Mouse (Mus musculus) hindbrain, embryonic 13.5 days (tissue): ENCODE results near the gene Vmo1. TPM values are rescaled to one million over a fixed set of nuclear protein-coding genes. Genes with fewer than 3 reads are reported as not detected.
"Not testable (repeated sequence)": the region's sequence is repeated elsewhere in the genome, so short reads cannot be mapped to it uniquely, and the experiment has no call there.

ENCODE experiments used
- ATAC-seq: fragments of 200-750 bp; cut with Nextera tagmentation; 2 replicates; pipeline ENCODE4 v1.8.0; 2017; ENCODE audit warnings: moderate TSS enrichment; ENCODE audit not compliant: low FRiP score
- H3K27ac ChIP-seq: fragments of 300-500 bp; sonication (generic); 2 replicates; pipeline ENCODE4 v1.5.1; 2015; ENCODE audit warnings: inconsistent platforms, mild to moderate bottlenecking, moderate library complexity
- H3K27me3 ChIP-seq: fragments of 300-500 bp; sonication (generic); 2 replicates; pipeline ENCODE4 v1.6.1; 2015; ENCODE audit warnings: mild to moderate bottlenecking, inconsistent platforms
- H3K36me3 ChIP-seq: fragments of 300-500 bp; sonication (generic); 2 replicates; pipeline ENCODE4 v1.6.1; 2015; ENCODE audit warnings: mild to moderate bottlenecking, inconsistent platforms
- H3K4me1 ChIP-seq: fragments of 300-500 bp; sonication (generic); replicated peaks from 2 replicates; pipeline ENCODE4 v1.6.1; 2015; ENCODE audit warnings: inconsistent platforms
- H3K4me2 ChIP-seq: fragments of 300-500 bp; sonication (generic); 2 replicates; pipeline ENCODE4 v1.6.1; 2015; ENCODE audit warnings: inconsistent platforms, mild to moderate bottlenecking, moderate library complexity
- H3K4me3 ChIP-seq: fragments of 300-500 bp; sonication (generic); 2 replicates; pipeline ENCODE4 v1.5.1; 2015; ENCODE audit warnings: mild to moderate bottlenecking, inconsistent platforms
- H3K9ac ChIP-seq: fragments of 300-500 bp; sonication (generic); 2 replicates; pipeline ENCODE4 v1.6.1; 2015; ENCODE audit warnings: mild to moderate bottlenecking, inconsistent platforms
- H3K9me3 ChIP-seq: fragments of 300-500 bp; sonication (generic); 2 replicates; pipeline ENCODE4 v1.6.1; 2016; ENCODE audit warnings: inconsistent platforms
- WGBS: fragments of 180-500 bp; shearing (Covaris S2); methylation state at CpG from one replicate; pipeline ENCODE4 v1.1.7; 2015; 5-methylcytosine and 5-hydroxymethylcytosine counted together
- polyA plus RNA-seq: library from polyadenylated mRNA; unstranded; fragments of >200 nt; fragmentation: Nextera tagmentation; extraction: Ambion mirVana; gene quantifications from 2 replicates; pipeline ENCODE4 v1.2.1, GENCODE M21; 2015

The Vmo1 gene
- polyA plus RNA-seq, 1 experiment from 2014 or later = not detected

GRCm38 (mm10) chr11:70539877-70540587 lies 25.6 kb upstream of the Vmo1 start, which contains the start of gene Pld2:
Pld2 (plus strand) TSS chr11:70540064.
- peak; percentile 92 for ATAC-seq
- peaks cover 11% of the 10 kb centered on the region for H3K4me1 ChIP-seq
- under 1% methylated on average over 55 of the region's 65 CpGs for WGBS
- H3K27me3 ChIP-seq = peaks cover 34% of the 10 kb centered on the region
- H3K9ac ChIP-seq = peak within 1 kb of the TSS; percentile 75
- H3K36me3 ChIP-seq = no peaks in the 10 kb centered on the region
- H3K27ac ChIP-seq = no peak within 1 kb of the TSS
- peak within 1 kb of the TSS; percentile 76 for H3K4me2 ChIP-seq
- H3K9me3 ChIP-seq = no peaks in the 10 kb centered on the region
- peak within 1 kb of the TSS; percentile 58 for H3K4me3 ChIP-seq

DNA sequence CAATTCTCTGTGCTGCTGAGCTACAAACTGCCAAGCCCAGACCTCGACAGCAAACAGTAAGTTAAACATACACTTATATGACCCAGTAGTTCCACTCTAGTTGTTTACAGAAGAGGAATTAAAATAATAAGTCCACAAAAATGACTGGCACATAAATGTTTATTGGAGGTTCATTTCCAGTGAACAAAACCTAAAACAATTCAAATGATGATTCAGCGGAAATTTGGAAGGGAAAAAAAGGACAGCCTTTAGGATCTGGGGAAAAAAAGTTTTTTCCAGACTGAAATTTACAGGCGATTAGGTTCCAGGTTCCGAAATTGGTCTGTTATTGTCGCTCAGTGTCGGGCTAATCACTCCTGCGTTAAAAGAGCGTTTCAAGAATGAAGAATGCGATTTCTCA lies 25.0 kb upstream of the Vmo1 start:
- H3K4me2 ChIP-seq = peak overlapping the region; percentile 76
- no peak for ATAC-seq
- no peak overlapping the region for H3K27ac ChIP-seq
- peak overlapping the region; percentile 75 for H3K9ac ChIP-seq
- peaks cover 34% of the 10 kb centered on the region for H3K27me3 ChIP-seq
- peaks cover 11% of the 10 kb centered on the region for H3K4me1 ChIP-seq
- H3K4me3 ChIP-seq = peak overlapping the region; percentile 58
- WGBS = 20% methylated on average over 9 of the region's 9 CpGs
- H3K36me3 ChIP-seq = no peaks in the 10 kb centered on the region
- H3K9me3 ChIP-seq = no peaks in the 10 kb centered on the region

- 0 out of 2 replicates have a peak, but pooled peaks cover 3% of the 10 kb centered on the region for H3K27me3 ChIP-seq
- 0 out of 2 replicates have a peak within 1 kb of the TSS, but pooled peaks have one; percentile 3 for H3K9ac ChIP-seq
- no peaks in the 10 kb centered on the region for H3K9me3 ChIP-seq
- H3K4me2 ChIP-seq = no peak within 1 kb of the TSS
- no peaks in the 10 kb centered on the region for H3K4me1 ChIP-seq
- no peak within 1 kb of the TSS for H3K27ac ChIP-seq
- no peak for ATAC-seq
- H3K36me3 ChIP-seq = peaks cover 19% of the 10 kb centered on the region
- 84% methylated on average over 6 of the region's 6 CpGs for WGBS
- H3K4me3 ChIP-seq = no peak within 1 kb of the TSS
These were observed 18.4 kb upstream of the Vmo1 start, which contains the start of gene Gm40193 for GRCm38 (mm10) chr11:70532839-70533238. Gm40193 (minus strand) TSS chr11:70532939.

GRCm38 (mm10) chr11:70531065-70531464 lies 16.6 kb upstream of the Vmo1 start:
- H3K4me1 ChIP-seq, ATAC-seq, H3K9me3 ChIP-seq, H3K27ac ChIP-seq, H3K4me2 ChIP-seq, H3K4me3 ChIP-seq, H3K9ac ChIP-seq, H3K27me3 ChIP-seq: not testable (repeated sequence)
- peaks cover 36% of the 10 kb centered on the region for H3K36me3 ChIP-seq
- 78% methylated on average over 2 of the region's 2 CpGs for WGBS

DNA sequence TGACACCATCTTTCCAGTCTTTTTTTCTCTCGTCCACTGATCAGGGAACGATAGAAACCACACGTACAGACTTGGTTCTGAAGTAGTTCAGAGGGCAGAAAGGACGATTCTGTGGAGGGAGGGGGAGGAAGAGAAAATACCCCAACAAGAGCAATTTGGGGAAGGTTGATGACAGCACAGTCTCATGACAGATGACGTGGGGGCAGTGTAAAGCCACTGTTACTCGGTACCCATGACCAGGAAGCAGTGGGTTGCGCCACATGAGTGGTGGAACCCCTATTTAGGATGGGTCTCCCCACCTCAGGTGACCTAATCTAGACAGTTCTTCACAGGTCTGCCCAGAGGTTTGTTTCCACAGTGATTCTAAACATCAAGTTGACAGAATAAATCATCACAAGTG lies 14.2 kb upstream of the Vmo1 start:
- Histone ChIP-seq H3K27ac (no peak overlapping the region), H3K27me3 (no peaks in the 10 kb centered on the region), H3K9ac (no peak overlapping the region), H3K4me2 (no peak overlapping the region), H3K9me3 (no peaks in the 10 kb centered on the region), H3K4me1 (peaks cover 12% of the 10 kb centered on the region), H3K36me3 (peaks cover 36% of the 10 kb centered on the region), H3K4me3 (no peak overlapping the region)
- WGBS = 87% methylated on average over 7 of the region's 7 CpGs
- no peak for ATAC-seq

- Histone ChIP-seq H3K4me1 (peaks cover 12% of the 10 kb centered on the region), H3K27ac (no peak overlapping the region), H3K4me2 (peak overlapping the region; percentile 75), H3K27me3 (no peaks in the 10 kb centered on the region), H3K9me3 (no peaks in the 10 kb centered on the region), H3K4me3 (peak overlapping the region; percentile 55), H3K9ac (peak overlapping the region; percentile 80), H3K36me3 (peaks cover 36% of the 10 kb centered on the region)
- 89% methylated on average over 12 of the region's 12 CpGs for WGBS
- no peak for ATAC-seq
These were observed 11.8 kb upstream of the Vmo1 start for GRCm38 (mm10) chr11:70526211-70526610.

GRCm38 (mm10) chr11:70525726-70526125 lies 11.3 kb upstream of the Vmo1 start:
- Histone ChIP-seq H3K27ac (peak overlapping the region; percentile 62; the same call in 1 of the 2 replicates), H3K27me3 (0 out of 2 replicates have a peak, but pooled peaks cover 2% of the 10 kb centered on the region), H3K9ac (peak overlapping the region; percentile 80), H3K4me2 (peak overlapping the region; percentile 75), H3K4me3 (peak overlapping the region; percentile 55), H3K9me3 (no peaks in the 10 kb centered on the region), H3K4me1 (peaks cover 13% of the 10 kb centered on the region), H3K36me3 (peaks cover 36% of the 10 kb centered on the region)
- WGBS = under 1% methylated on average over 12 of the region's 12 CpGs
- peak; percentile 52; the same call in 1 of the 2 replicates for ATAC-seq

GRCm38 (mm10) chr11:70525184-70525678 lies 10.8 kb upstream of the Vmo1 start, which contains the start of gene Psmb6:
Psmb6 (plus strand) TSS chr11:70525367.
- Histone ChIP-seq H3K4me3 (peak within 1 kb of the TSS; percentile 55), H3K4me2 (peak within 1 kb of the TSS; percentile 75), H3K27me3 (0 out of 2 replicates have a peak, but pooled peaks cover 7% of the 10 kb centered on the region), H3K9ac (peak within 1 kb of the TSS; percentile 80), H3K36me3 (peaks cover 36% of the 10 kb centered on the region), H3K9me3 (no peaks in the 10 kb centered on the region), H3K27ac (peak within 1 kb of the TSS; percentile 62; the same call in 1 of the 2 replicates), H3K4me1 (peaks cover 18% of the 10 kb centered on the region)
- ATAC-seq = peak; percentile 95
- under 1% methylated on average over 26 of the region's 26 CpGs for WGBS

- Histone ChIP-seq H3K4me3 (peak overlapping the region; percentile 55), H3K36me3 (peaks cover 36% of the 10 kb centered on the region), H3K4me2 (peak overlapping the region; percentile 51), H3K9me3 (no peaks in the 10 kb centered on the region), H3K9ac (no peak overlapping the region), H3K4me1 (peaks cover 22% of the 10 kb centered on the region), H3K27ac (no peak overlapping the region), H3K27me3 (peaks cover 11% of the 10 kb centered on the region)
- 10% methylated on average over 8 of the region's 8 CpGs for WGBS
- ATAC-seq = 0 out of 2 replicates have a peak, but pooled peaks have one; percentile 9
These were observed 10.4 kb upstream of the Vmo1 start for GRCm38 (mm10) chr11:70524782-70525181.

- WGBS = 88% methylated on average over 8 of the region's 8 CpGs
- H3K27ac ChIP-seq = not testable (repeated sequence)
These were observed 9.0 kb upstream of the Vmo1 start for GRCm38 (mm10) chr11:70523306-70523989.

DNA sequence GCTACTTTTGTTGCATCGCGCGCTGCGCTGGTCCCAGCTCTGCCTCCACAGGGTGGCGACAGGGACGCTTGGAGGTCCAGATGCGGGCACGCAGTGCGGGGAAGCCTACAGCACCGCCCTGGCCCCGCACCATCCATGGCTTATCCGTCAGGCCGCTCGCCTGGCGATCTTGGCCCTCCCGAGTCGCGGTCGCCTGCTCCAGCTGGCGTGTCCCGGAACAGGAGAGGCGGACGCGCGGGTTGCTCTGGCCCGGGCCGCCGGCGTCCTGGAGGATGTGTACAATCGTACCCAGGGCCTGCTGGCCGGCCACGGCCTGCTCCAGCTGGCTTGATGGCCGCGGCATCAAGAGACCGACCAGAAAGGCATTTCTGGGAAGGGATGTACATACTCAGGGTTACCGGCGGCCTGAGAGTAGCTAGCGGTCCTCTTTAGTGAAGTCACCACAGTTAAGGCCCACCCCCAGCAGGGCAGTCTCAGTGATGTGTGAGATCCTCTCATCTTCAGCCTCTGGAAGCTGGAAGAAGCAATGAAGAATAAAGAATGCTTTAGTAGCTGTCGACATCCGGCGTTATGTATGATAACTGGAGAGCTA lies 5.9 kb upstream of the Vmo1 start:
- no peaks in the 10 kb centered on the region for H3K9me3 ChIP-seq
- ATAC-seq = peak; percentile 71; the same call in 1 of the 2 replicates
- peak overlapping the region; percentile 47 for H3K4me2 ChIP-seq
- H3K9ac ChIP-seq = peak overlapping the region; percentile 63
- H3K4me1 ChIP-seq = peaks cover 13% of the 10 kb centered on the region
- 14% methylated on average over 41 of the region's 41 CpGs for WGBS
- peak overlapping the region; percentile 24 for H3K4me3 ChIP-seq
- H3K27me3 ChIP-seq = peaks cover 15% of the 10 kb centered on the region
- no peaks in the 10 kb centered on the region for H3K36me3 ChIP-seq
- peak overlapping the region; percentile 56; the same call in 1 of the 2 replicates for H3K27ac ChIP-seq

More at GRCm38 (mm10) chr11:70523306-70523989, 9.0 kb upstream of the Vmo1 start:
- not testable (repeated sequence) for H3K4me3 ChIP-seq, H3K9me3 ChIP-seq, H3K4me2 ChIP-seq, H3K9ac ChIP-seq, ATAC-seq
- peaks cover 15% of the 10 kb centered on the region for H3K27me3 ChIP-seq
- peaks cover 23% of the 10 kb centered on the region for H3K36me3 ChIP-seq
- H3K4me1 ChIP-seq = peaks cover 25% of the 10 kb centered on the region

- ATAC-seq = no peak
- WGBS = 78% methylated on average over 10 of the region's 10 CpGs
- Histone ChIP-seq H3K4me1 (peaks cover 13% of the 10 kb centered on the region), H3K27ac (peak within 1 kb of the TSS; percentile 56; the same call in 1 of the 2 replicates), H3K9me3 (no peaks in the 10 kb centered on the region), H3K4me2 (peak within 1 kb of the TSS; percentile 47), H3K9ac (peak within 1 kb of the TSS; percentile 63), H3K36me3 (no peaks in the 10 kb centered on the region), H3K27me3 (peaks cover 15% of the 10 kb centered on the region), H3K4me3 (peak within 1 kb of the TSS; percentile 24)
These were observed 4.5 kb upstream of the Vmo1 start, which contains the start of gene Gltpd2 for GRCm38 (mm10) chr11:70518923-70519322. Gltpd2 (plus strand) TSS chr11:70519196.
